Mouse (Mus musculus) ES-Bruce4 (cell line): ENCODE results near the gene 2410015M20Rik.

Source experiments
- CTCF ChIP-seq: IDR thresholded peaks from one replicate; pipeline ENCODE4 v1.8.1; 2011; ENCODE audit warnings: low read depth, low read length
- EP300 ChIP-seq: IDR thresholded peaks from 2 replicates; pipeline ENCODE4 v1.6.1; 2011; ENCODE audit warnings: low read depth, low read length; ENCODE audit not compliant: insufficient read depth

GRCm38 (mm10) chr17:56567370-56567769, 42.2 kb downstream of the 2410015M20Rik start:
- TF ChIP-seq CTCF (no peak), EP300 (no peak)
